In genomic region chr8:106149025-106149424, GRCm38 (mm10) we compare ENCODE assay signal across 19 mouse cellular contexts. TPM values are rescaled to one million over a fixed set of nuclear protein-coding genes. Genes with fewer than 3 reads are reported as not detected.
DNase-seq lines count a peak whose midpoint lies in the region; ATAC-seq and TF ChIP-seq lines count a peak whose summit lies in the region.
"Had no signal": no experiment of that assay in that cellular context is flagged by ENCODE, and none has a peak within 500 bp of the region (broad histone marks: within the 10 kb centered on the region; RNA-seq: fewer than 3 reads in every experiment).

No protein-coding gene starts in this region.

- no peak for TF ChIP-seq POLR2A in liver, adult 2 months (IDR thresholded peaks at IDR 0.05; ENCODE audit: extremely low read depth, insufficient read depth, low read length)

- H3K79me2 ChIP-seq in liver, adult 2 months (ENCODE audit: control insufficient read depth, insufficient read depth, low read length), result no peaks in the 10 kb centered on the region

- WGBS in liver, adult 2 months, result 87% methylated on average over 6 of the region's 6 CpGs
- WGBS in liver, embryonic 13.5 days (ENCODE audit: insufficient replicate concordance), result 79% methylated on average over 6 of the region's 6 CpGs

- ATAC-seq in liver, embryonic 13.5 days (ENCODE audit: low read depth), result no peak
- ATAC-seq: inflammation-experienced regulatory T-cells, adult 6 months had no signal

- peak overlapping the region; percentile 14; the same call in 1 of the 2 replicates for H3K4me2 ChIP-seq in liver, embryonic 13.5 days

- peaks cover 13% of the 10 kb centered on the region for H3K4me1 ChIP-seq in liver, adult 2 months (ENCODE audit: control insufficient read depth, insufficient read depth, low read length)
- H3K4me1 ChIP-seq in liver, embryonic 13.5 days (replicated peaks), result peaks cover 43% of the 10 kb centered on the region

- peak; percentile 37 to 71 for DNase-seq in adrenal gland, adult (ENCODE audit: inconsistent age in 2 of 2, low spot score in 1 of 2)
- no peak for DNase-seq in adrenal gland, adult 8-10 months
- DNase-seq in liver, adult 2 months (ENCODE audit: extremely low read depth, low read depth, low spot score), result no peak
- no peak for DNase-seq in liver
- peak; percentile 96 for DNase-seq in adipocyte (ENCODE audit: low spot score)
- DNase-seq in liver, embryonic 13.5 days, result no peak
- DNase-seq in cerebellum, adult 11-12 months, result no peak
- no peak for DNase-seq in neural tube, embryonic 10.5 days (ENCODE audit: extremely low spot score, low spot score)
- DNase-seq: cerebellum, postnatal 36 days; gastrocnemius, postnatal 14 days; thymus, postnatal 4 days had no signal

- no peak overlapping the region for H3K4me3 ChIP-seq in liver, adult 2 months (ENCODE audit: insufficient read depth, low read depth, low read length)
- H3K4me3 ChIP-seq in liver, embryonic 13.5 days (replicated peaks), result no peak overlapping the region

- peak overlapping the region; percentile 87 for H3K27ac ChIP-seq in liver, adult 2 months (replicated peaks; ENCODE audit: insufficient read depth, low read depth, low read length)
- peak overlapping the region; percentile 54 for H3K27ac ChIP-seq in liver, embryonic 13.5 days
- H3K27ac ChIP-seq: heart, embryonic 13.5 days had no signal

- H3K9ac ChIP-seq in liver, adult 2 months (ENCODE audit: low read depth, low read length), result no peak overlapping the region
- no peak overlapping the region for H3K9ac ChIP-seq in liver, embryonic 13.5 days

- TF ChIP-seq CTCF in liver, adult 2 months (IDR thresholded peaks at IDR 0.05; ENCODE audit: low read depth, low read length), result no peak

- H3K9me3 ChIP-seq in liver, embryonic 13.5 days (replicated peaks), result no peaks in the 10 kb centered on the region
- H3K9me3 ChIP-seq: embryonic facial prominence, embryonic 10.5 days; heart, embryonic 13.5 days; kidney, embryonic 15.5 days; megakaryocyte, embryonic 14.5 days had no signal

- no peaks in the 10 kb centered on the region for H3K27me3 ChIP-seq in liver, adult 2 months (ENCODE audit: control insufficient read depth, insufficient read depth, low read length)
- H3K27me3 ChIP-seq in liver, embryonic 13.5 days, result 0 out of 2 replicates have a peak, but pooled peaks cover 3% of the 10 kb centered on the region
- H3K27me3 ChIP-seq: CH12.LX; heart, embryonic 13.5 days; kidney, embryonic 15.5 days; megakaryocyte, embryonic 14.5 days had no signal

- no peaks in the 10 kb centered on the region for H3K36me3 ChIP-seq in liver, adult 2 months (ENCODE audit: control insufficient read depth, insufficient read depth, low read length)
- H3K36me3 ChIP-seq in liver, embryonic 13.5 days, result no peaks in the 10 kb centered on the region
- H3K36me3 ChIP-seq: kidney, embryonic 15.5 days had no signal

RNA-seq across cellular contexts. Expression of gene Pla2g15, which starts 1.2 kb away (rescaled TPM):
- total RNA-seq in adrenal gland, adult 8-10 months (2022), result 10 to 100 TPM; 31.7 to 39.8 (median 35.4) TPM
- total RNA-seq in liver, adult 2 months (2014; rRNA removed), result 11.3 and 12.5 TPM in 2 replicates
- polyA plus RNA-seq in liver, adult 2 months (2012; rRNA removed), result 8.7 and 10.6 TPM in 2 replicates
- polyA plus RNA-seq in liver, embryonic 13.5 days (2015; fragmentation: Nextera tagmentation; extraction: Ambion mirVana), result 6.9 and 8.3 TPM in 2 replicates

RNA-seq across cellular contexts. Expression of gene Esrp2, which starts 12.3 kb away (rescaled TPM):
- 1 to 10 TPM; 2.7 to 5.6 (median 4.7) TPM for total RNA-seq in adrenal gland, adult 8-10 months (2022)
- total RNA-seq in liver, adult 2 months (2014; rRNA removed), result 43.6 and 50.5 TPM in 2 replicates
- 76.8 and 86.2 TPM in 2 replicates for polyA plus RNA-seq in liver, adult 2 months (2012; rRNA removed)
- polyA plus RNA-seq in liver, embryonic 13.5 days (2015; fragmentation: Nextera tagmentation; extraction: Ambion mirVana), result 6.2 and 7.7 TPM in 2 replicates
- total RNA-seq: gastrocnemius, postnatal 14 days; hematopoietic stem cell, adult 5-6 weeks had no signal
- polyA plus RNA-seq: neural tube, embryonic 14.5 days had no signal

RNA-seq across cellular contexts. Expression of gene Slc7a6, which starts 19.6 kb away (rescaled TPM):
- total RNA-seq in adrenal gland, adult 8-10 months (2022), result 10 to 100 TPM; 16.9 to 22.5 (median 21.0) TPM
- total RNA-seq in liver, adult 2 months (2014; rRNA removed), result 0.09 and 0.27 TPM in 2 replicates
- polyA plus RNA-seq in liver, adult 2 months (2012; rRNA removed), result 0.21 and 0.91 TPM in 2 replicates
- polyA plus RNA-seq in liver, embryonic 13.5 days (2015; fragmentation: Nextera tagmentation; extraction: Ambion mirVana), result 10.5 and 14.0 TPM in 2 replicates

Comparison
In these comparisons a context has a peak if more than half of its experiments do, and no peak if none do; other contexts are left out.
1. DNase-seq: peak in adrenal gland, adult (2 of 2) and adipocyte (single experiment); none in adrenal gland, adult 8-10 months (single experiment), liver, adult 2 months (single experiment), liver (single experiment), liver, embryonic 13.5 days (single experiment), cerebellum, adult 11-12 months (single experiment) and neural tube, embryonic 10.5 days (single experiment).
2. RNA of gene Slc7a6, which starts 19.6 kb away (total RNA-seq): 16.9 to 22.5 TPM in adrenal gland, adult 8-10 months; 0.09 to 0.27 TPM in liver, adult 2 months; every median in the first group is over 10 times any median in the second.